Mouse (Mus musculus): ENCODE measurements around the gene Elmod2.
"Not testable (repeated sequence)": the region's sequence is repeated elsewhere in the genome, so short reads cannot be mapped to it uniquely, and the experiment has no call there.

Elmod2 gene

GRCm38 (mm10) chr8:83331899-83332697 lies at the start of gene Elmod2:
Gene Elmod2, minus strand, starts transcription at chr8:83332486.
- peak; percentile 97 for DNase-seq (ENCODE audit: low spot score)

GRCm38 (mm10) chr8:83381016-83381415 lies 48.7 kb upstream of the Elmod2 start:
- DNase-seq (ENCODE audit: low spot score) = no peak

GRCm38 (mm10) chr8:83380141-83380540 lies 47.9 kb upstream of the Elmod2 start:
- DNase-seq (ENCODE audit: low spot score) = no peak

GRCm38 (mm10) chr8:83377231-83377630 lies 44.9 kb upstream of the Elmod2 start:
- DNase-seq (ENCODE audit: low spot score) = no peak

- peak; percentile 3 for DNase-seq (ENCODE audit: low spot score)
Measured at GRCm38 (mm10) chr8:83363156-83363769, 31.0 kb upstream of the Elmod2 start.

GRCm38 (mm10) chr8:83351315-83351714 lies 19.0 kb upstream of the Elmod2 start:
- no peak for DNase-seq (ENCODE audit: low spot score)

- DNase-seq (ENCODE audit: low spot score) = no peak
Measured at GRCm38 (mm10) chr8:83348263-83348662, 16.0 kb upstream of the Elmod2 start, which contains the start of gene Mgat4d. Gene Mgat4d, plus strand, starts transcription at chr8:83348471.

- DNase-seq (ENCODE audit: low spot score) = peak; percentile 11
Measured at GRCm38 (mm10) chr8:83342693-83343092, 10.4 kb upstream of the Elmod2 start.

GRCm38 (mm10) chr8:83342076-83342475 lies 9.8 kb upstream of the Elmod2 start:
- DNase-seq (ENCODE audit: low spot score) = no peak

GRCm38 (mm10) chr8:83332864-83333263 lies 578 bp upstream of the Elmod2 start:
- DNase-seq (ENCODE audit: low spot score) = no peak

GRCm38 (mm10) chr8:83331567-83331898 lies 753 bp downstream of the Elmod2 start:
- peak; percentile 6 for DNase-seq (ENCODE audit: low spot score)

- no peak for DNase-seq (ENCODE audit: low spot score)
Measured at GRCm38 (mm10) chr8:83327889-83328288, 4.4 kb downstream of the Elmod2 start.

GRCm38 (mm10) chr8:83323056-83323455 lies 9.2 kb downstream of the Elmod2 start:
- DNase-seq (ENCODE audit: low spot score) = no peak

GRCm38 (mm10) chr8:83322374-83322773 lies 9.9 kb downstream of the Elmod2 start:
- no peak for DNase-seq (ENCODE audit: low spot score)

GRCm38 (mm10) chr8:83320543-83320942 lies 11.7 kb downstream of the Elmod2 start:
- DNase-seq (ENCODE audit: low spot score) = no peak

GRCm38 (mm10) chr8:83315691-83316090 lies 16.6 kb downstream of the Elmod2 start:
- DNase-seq (ENCODE audit: low spot score) = no peak

GRCm38 (mm10) chr8:83315084-83315483 lies 17.2 kb downstream of the Elmod2 start:
- not testable (repeated sequence) for DNase-seq (ENCODE audit: low spot score)

- DNase-seq (ENCODE audit: low spot score) = no peak
Measured at GRCm38 (mm10) chr8:83309836-83310235, 22.4 kb downstream of the Elmod2 start.

GRCm38 (mm10) chr8:83304946-83305345 lies 27.3 kb downstream of the Elmod2 start:
- no peak for DNase-seq (ENCODE audit: low spot score)

GRCm38 (mm10) chr8:83300135-83300534 lies 32.2 kb downstream of the Elmod2 start:
- no peak for DNase-seq (ENCODE audit: low spot score)

GRCm38 (mm10) chr8:83297375-83297774 lies 34.9 kb downstream of the Elmod2 start:
- DNase-seq (ENCODE audit: low spot score) = no peak

- DNase-seq (ENCODE audit: low spot score) = peak; percentile 19
Measured at GRCm38 (mm10) chr8:83290176-83290575, 42.1 kb downstream of the Elmod2 start, which contains the start of gene Ucp1. Gene Ucp1, plus strand, starts transcription at chr8:83290352.

GRCm38 (mm10) chr8:83285391-83285790 lies 46.9 kb downstream of the Elmod2 start:
- no peak for DNase-seq (ENCODE audit: low spot score)

Data from ovary, postnatal 14 days (tissue).